12 mouse cellular contexts compared by ENCODE assay signal in the genomic region with DNA sequence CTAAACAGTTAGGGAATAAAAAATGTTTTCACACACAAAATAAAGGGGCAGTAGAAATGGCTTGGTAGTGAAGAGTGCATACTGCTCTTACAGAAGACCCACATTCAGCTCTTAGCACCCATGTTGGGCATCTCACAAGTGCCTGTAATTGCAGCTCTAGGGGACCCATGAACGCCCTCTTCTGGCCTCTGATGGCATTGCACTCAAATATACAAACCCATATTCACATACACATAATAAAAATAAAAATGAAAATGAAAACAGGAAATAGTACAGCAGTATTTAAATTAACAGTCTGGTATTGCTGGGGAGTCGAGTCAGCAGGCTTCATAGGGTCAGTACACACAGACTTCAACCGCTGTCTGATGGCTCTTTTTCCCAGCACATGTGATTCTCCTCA. TPM values are rescaled to one million over a fixed set of nuclear protein-coding genes. Genes with fewer than 3 reads are reported as not detected.
DNase-seq lines count a peak whose midpoint lies in the region; ATAC-seq and TF ChIP-seq lines count a peak whose summit lies in the region.
"Had no signal": no experiment of that assay in that cellular context is flagged by ENCODE, and none has a peak within 500 bp of the region (broad histone marks: within the 10 kb centered on the region; RNA-seq: fewer than 3 reads in every experiment).

No protein-coding gene starts in this region.

- no peak overlapping the region for H3K9ac ChIP-seq in heart, postnatal 0 days (replicated peaks; ENCODE audit: low read depth, low read length)
- no peak overlapping the region for H3K9ac ChIP-seq in MEL (ENCODE audit: control insufficient read depth, low read depth, low read length, poor library complexity, severe bottlenecking)
- no peak overlapping the region for H3K9ac ChIP-seq in stomach, postnatal 0 days (ENCODE audit: low read length)
- H3K9ac ChIP-seq: forebrain, embryonic 12.5 days; liver, embryonic 13.5 days; neural tube, embryonic 13.5 days had no signal

- no peak overlapping the region for H3K27ac ChIP-seq in heart, postnatal 0 days (ENCODE audit: low read depth)
- H3K27ac ChIP-seq in heart, embryonic 10.5 days, result no peak overlapping the region
- no peak overlapping the region for H3K27ac ChIP-seq in MEL (ENCODE audit: control insufficient read depth, low read depth, low read length)
- H3K27ac ChIP-seq in stomach, postnatal 0 days (replicated peaks), result no peak overlapping the region
- H3K27ac ChIP-seq: forebrain, embryonic 12.5 days; liver, embryonic 13.5 days; neural tube, embryonic 13.5 days had no signal

- H3K9me3 ChIP-seq in heart, postnatal 0 days (replicated peaks; ENCODE audit: control insufficient read depth, low read length), result no peaks in the 10 kb centered on the region
- H3K9me3 ChIP-seq in heart, embryonic 10.5 days, result no peaks in the 10 kb centered on the region
- no peaks in the 10 kb centered on the region for H3K9me3 ChIP-seq in MEL (replicated peaks; ENCODE audit: insufficient read depth, low read length)
- H3K9me3 ChIP-seq in stomach, postnatal 0 days (ENCODE audit: control insufficient read depth, low read length), result no peaks in the 10 kb centered on the region
- H3K9me3 ChIP-seq: forebrain, embryonic 12.5 days; liver, embryonic 13.5 days; neural tube, embryonic 13.5 days had no signal

- no peak for ATAC-seq in heart, postnatal 0 days (ENCODE audit: insufficient read depth, low read depth)
- ATAC-seq in stomach, postnatal 0 days (ENCODE audit: low FRiP score, low TSS enrichment), result no peak

- H3K4me3 ChIP-seq in heart, postnatal 0 days (ENCODE audit: low read depth, low read length), result no peak overlapping the region
- H3K4me3 ChIP-seq in heart, embryonic 10.5 days, result no peak overlapping the region
- no peak overlapping the region for H3K4me3 ChIP-seq in lung, adult 2 months (replicated peaks; ENCODE audit: extremely low read depth, low read depth, low read length)
- H3K4me3 ChIP-seq in MEL (ENCODE audit: control insufficient read depth in 1 of 2, insufficient read depth in 1 of 2, low read depth in 2 of 2, low read length in 2 of 2), result no peak overlapping the region
- H3K4me3 ChIP-seq in stomach, postnatal 0 days (ENCODE audit: low read depth, low read length), result no peak overlapping the region
- H3K4me3 ChIP-seq: forebrain, embryonic 12.5 days; liver, embryonic 13.5 days; neural tube, embryonic 13.5 days had no signal

- no peak for DNase-seq in heart, postnatal 0 days (ENCODE audit: low spot score)
- DNase-seq in heart, embryonic 10.5 days (ENCODE audit: low spot score), result no peak
- DNase-seq in lung, adult 2 months, result no peak
- no peak for DNase-seq in lung, postnatal 10 days
- peak; percentile 44 for DNase-seq in MEL (ENCODE audit: low read depth, low spot score)
- no peak for DNase-seq in stomach, postnatal 0 days (ENCODE audit: low spot score)
- no peak for DNase-seq in ovary, postnatal 10 days (ENCODE audit: low spot score)
- DNase-seq: cerebellum, adult 11-12 months; kidney, adult 11 months; liver, embryonic 13.5 days had no signal

- 57% methylated on average over 3 of the region's 3 CpGs for WGBS in heart, postnatal 0 days
- 63% methylated on average over 3 of the region's 3 CpGs for WGBS in heart, embryonic 10.5 days
- 58% methylated on average over 3 of the region's 3 CpGs for WGBS in lung, adult 2 months
- WGBS in stomach, postnatal 0 days, result 61% methylated on average over 3 of the region's 3 CpGs

- no peaks in the 10 kb centered on the region for H3K27me3 ChIP-seq in heart, postnatal 0 days (ENCODE audit: control insufficient read depth, insufficient read depth, low read length)
- 0 out of 2 replicates have a peak, but pooled peaks cover 3% of the 10 kb centered on the region for H3K27me3 ChIP-seq in heart, embryonic 10.5 days (ENCODE audit: insufficient read depth, poor library complexity, severe bottlenecking)
- H3K27me3 ChIP-seq in MEL (ENCODE audit: control insufficient read depth in 1 of 2, insufficient read depth in 2 of 2, low read length in 2 of 2), result no peaks in the 10 kb centered on the region; a peak in 2 of 4 replicates
- H3K27me3 ChIP-seq in stomach, postnatal 0 days (ENCODE audit: control insufficient read depth, insufficient read depth, low read length), result no peaks in the 10 kb centered on the region
- H3K27me3 ChIP-seq: forebrain, embryonic 12.5 days; liver, embryonic 13.5 days; neural tube, embryonic 13.5 days had no signal

- peak; percentile 12; the same call in 1 of the 2 replicates for TF ChIP-seq RAD21 in MEL (IDR thresholded peaks at IDR 0.05; ENCODE audit: low read depth, low read length)

- 0 out of 2 replicates have a peak, but pooled peaks have one; percentile 10 for TF ChIP-seq CTCF in heart, postnatal 0 days (IDR thresholded peaks at IDR 0.05; ENCODE audit: low read depth)
- TF ChIP-seq CTCF in lung, adult 2 months (IDR thresholded peaks at IDR 0.05; ENCODE audit: insufficient read depth, low read length), result 0 out of 2 replicates have a peak, but pooled peaks have one; percentile 18
- TF ChIP-seq CTCF in MEL (IDR thresholded peaks at IDR 0.05 in 2 of 3, conservative IDR thresholded peaks at IDR 0.05 in 1 of 3; ENCODE audit: control insufficient read depth in 1 of 3, insufficient read depth in 1 of 3, low read depth in 2 of 3, low read length in 3 of 3, poor library complexity in 1 of 3, severe bottlenecking in 1 of 3), result peak; percentile 33 to 46 (median 46); a peak in 5 of 6 replicates
- TF ChIP-seq CTCF in stomach, postnatal 0 days (IDR thresholded peaks at IDR 0.05; ENCODE audit: low read depth), result peak; percentile 40

- no peak for TF ChIP-seq EP300 in heart, postnatal 0 days (IDR thresholded peaks at IDR 0.05; ENCODE audit: low read depth)
- no peak for TF ChIP-seq EP300 in MEL (IDR thresholded peaks at IDR 0.05; ENCODE audit: low read depth in 1 of 2, low read length in 2 of 2)
- TF ChIP-seq EP300 in stomach, postnatal 0 days (optimal IDR thresholded peaks at IDR 0.05), result no peak

- TF ChIP-seq POLR2A in lung, adult 2 months (IDR thresholded peaks at IDR 0.05; ENCODE audit: borderline replicate concordance, extremely low read depth, low read depth, low read length), result no peak
- TF ChIP-seq POLR2A in MEL (IDR thresholded peaks at IDR 0.05; ENCODE audit: control insufficient read depth in 1 of 2, insufficient read depth in 1 of 2, low read depth in 1 of 2, low read length in 2 of 2, poor library complexity in 1 of 2), result no peak

- no peaks in the 10 kb centered on the region for H3K4me1 ChIP-seq in heart, postnatal 0 days (ENCODE audit: control insufficient read depth, insufficient read depth)
- H3K4me1 ChIP-seq in heart, embryonic 10.5 days, result 0 out of 2 replicates have a peak, but pooled peaks cover 6% of the 10 kb centered on the region
- no peaks in the 10 kb centered on the region for H3K4me1 ChIP-seq in lung, adult 2 months (ENCODE audit: control insufficient read depth, insufficient read depth, low read length)
- no peaks in the 10 kb centered on the region for H3K4me1 ChIP-seq in MEL (ENCODE audit: control insufficient read depth in 1 of 2, insufficient read depth in 2 of 2, low read length in 2 of 2)
- H3K4me1 ChIP-seq in stomach, postnatal 0 days (replicated peaks; ENCODE audit: control insufficient read depth, insufficient read depth), result no peaks in the 10 kb centered on the region
- H3K4me1 ChIP-seq: forebrain, embryonic 12.5 days; liver, embryonic 13.5 days; neural tube, embryonic 13.5 days had no signal

- no peaks in the 10 kb centered on the region for H3K79me2 ChIP-seq in MEL (ENCODE audit: control insufficient read depth, insufficient read depth, low read length, poor library complexity)

- peaks cover 39% of the 10 kb centered on the region for H3K36me3 ChIP-seq in heart, postnatal 0 days (replicated peaks; ENCODE audit: control insufficient read depth, insufficient read depth, low read length)
- no peaks in the 10 kb centered on the region for H3K36me3 ChIP-seq in heart, embryonic 10.5 days
- H3K36me3 ChIP-seq in MEL (ENCODE audit: control insufficient read depth in 1 of 2, insufficient read depth in 2 of 2, low read length in 2 of 2), result no peaks in the 10 kb centered on the region
- no peaks in the 10 kb centered on the region; the same call in 1 of the 2 replicates for H3K36me3 ChIP-seq in stomach, postnatal 0 days (ENCODE audit: control insufficient read depth, insufficient read depth, low read length)
- H3K36me3 ChIP-seq: forebrain, embryonic 12.5 days; liver, embryonic 13.5 days had no signal

- no peak overlapping the region for H3K4me2 ChIP-seq in heart, postnatal 0 days (ENCODE audit: low read depth, low read length)
- no peak overlapping the region for H3K4me2 ChIP-seq in stomach, postnatal 0 days (replicated peaks; ENCODE audit: low read depth)
- H3K4me2 ChIP-seq: forebrain, embryonic 12.5 days; liver, embryonic 13.5 days; neural tube, embryonic 13.5 days had no signal

TF ChIP-seq in MEL, 35 proteins besides CTCF, POLR2A, EP300 and RAD21:
- TF ChIP-seq SMC3 (IDR thresholded peaks at IDR 0.05; ENCODE audit: low read depth, low read length) (peak; percentile 29), MYB (IDR thresholded peaks at IDR 0.05; ENCODE audit: low read depth, low read length) (no peak)

RNA-seq across cellular contexts. Expression of a gene that starts 30.1 kb away (rescaled TPM):
- 57.9 and 130 TPM in 2 replicates for total RNA-seq in heart, postnatal 0 days (2014; rRNA removed; ENCODE audit: low replicate concordance)
- polyA plus RNA-seq in heart, postnatal 0 days (2015; fragmentation: Nextera tagmentation; extraction: Ambion mirVana), result 132 and 133 TPM in 2 replicates
- 173 and 189 TPM in 2 replicates for polyA plus RNA-seq in heart, embryonic 10.5 days (2016; fragmentation: Nextera tagmentation; extraction: Ambion mirVana)
- 12.2 and 25.0 TPM in 2 replicates for polyA plus RNA-seq in lung, adult 2 months (2012; rRNA removed)
- 81.0 and 84.9 TPM in 2 replicates for total RNA-seq in MEL (2012; rRNA removed)
- polyA plus RNA-seq in MEL (2012; ENCODE audit: insufficient read depth in 1 of 2, insufficient read length in 2 of 2, low read depth in 1 of 2, low replicate concordance in 2 of 2, missing spikeins in 1 of 2), result 10 to 100 TPM in 1 of 2 experiments, not detected in 1; 41.8 TPM
- 148 and 150 TPM in 2 replicates for polyA plus RNA-seq in stomach, postnatal 0 days (2015; fragmentation: Nextera tagmentation; extraction: Ambion mirVana)
